Mouse (Mus musculus) adrenal gland, postnatal 36 days (tissue): ENCODE data around the gene Sdk1. TPM values are rescaled to one million over a fixed set of nuclear protein-coding genes. Genes with fewer than 3 reads are reported as not detected.
A peak's percentile ranks its signal among the peaks of the same experiment; 100 is the strongest.

Experiments
- DNase-seq, 2 experiments: peaks; one replicate each; pipeline ENCODE4 v3.0.0; 2021; ENCODE audit warnings: mixed read lengths in 1 of 2
- total RNA-seq, 2 experiments: library from RNA; stranded (reverse); gene quantifications; 2 replicates each; pipeline ENCODE4 v1.2.3; 2021

Sdk1 gene
- total RNA-seq, 2 experiments from 2014 or later, result 11.4 to 24.0 TPM

GRCm38 (mm10) chr5:141324910-141325309, 83.6 kb downstream of the Sdk1 start:
- DNase-seq, result no peak

- DNase-seq, result peak; percentile 41 to 49
Observed at GRCm38 (mm10) chr5:141344376-141344775, 103.1 kb downstream of the Sdk1 start.

DNA sequence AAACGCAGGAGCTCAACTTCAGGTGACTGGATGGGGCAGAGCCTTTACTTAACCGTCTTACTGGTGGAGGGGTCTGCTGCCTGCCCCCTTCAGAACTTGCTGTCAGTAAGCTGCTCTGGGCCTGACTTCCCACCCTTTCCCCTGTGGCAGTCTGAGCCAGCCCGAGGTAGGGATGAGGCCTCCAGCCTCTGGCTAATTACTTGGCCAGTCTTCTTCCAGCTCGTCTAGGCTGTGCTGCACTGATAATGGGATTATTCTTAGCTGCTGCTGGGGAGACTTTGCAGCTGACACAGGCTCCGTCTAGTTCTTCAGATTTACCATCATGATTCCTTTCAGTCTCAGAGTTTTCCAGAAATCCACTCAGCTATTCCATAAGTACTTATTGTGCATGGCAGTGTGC, 104.2 kb downstream of the Sdk1 start:
- DNase-seq, result no peak

DNA sequence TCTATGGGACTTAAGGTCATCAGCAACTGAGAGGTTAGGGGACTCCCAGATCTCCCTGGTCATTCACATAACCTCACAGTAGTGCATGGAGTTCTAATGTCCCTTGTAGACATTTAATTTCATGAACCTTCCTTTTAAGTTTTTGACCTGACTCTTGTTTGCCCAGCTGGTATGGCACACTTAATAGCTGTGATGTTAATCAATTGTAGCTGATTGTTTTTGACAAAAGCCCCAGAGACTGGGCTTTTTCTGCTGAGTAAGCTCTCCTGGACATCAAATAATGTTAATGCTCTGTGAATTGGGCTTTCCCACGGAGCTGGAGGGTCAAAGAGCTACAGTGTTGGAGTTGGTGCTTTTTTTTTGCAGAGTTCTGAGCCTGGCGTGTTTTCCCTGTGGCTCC, 121.4 kb downstream of the Sdk1 start:
- no peak for DNase-seq

DNA sequence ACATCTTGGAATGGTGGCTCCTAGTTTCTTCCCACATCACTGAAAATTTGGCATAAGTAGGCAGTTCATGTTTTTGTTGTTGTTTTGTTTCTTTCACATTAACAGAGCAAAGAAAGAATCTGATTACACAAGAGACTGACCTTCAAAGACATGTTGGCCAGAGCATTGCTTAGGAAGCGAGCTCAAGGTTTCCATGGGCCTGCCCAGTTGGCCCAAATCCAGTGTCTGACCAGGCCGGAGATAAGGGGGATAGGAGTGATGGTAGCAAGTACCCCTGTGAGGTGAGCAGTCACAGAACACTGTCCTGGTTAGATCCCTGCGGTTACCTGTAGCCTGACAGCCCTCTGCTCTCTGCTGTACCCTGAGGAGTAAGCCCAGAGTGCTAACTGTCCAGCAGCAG, 122.7 kb downstream of the Sdk1 start:
- DNase-seq, result peak; percentile 79 to 88

DNA sequence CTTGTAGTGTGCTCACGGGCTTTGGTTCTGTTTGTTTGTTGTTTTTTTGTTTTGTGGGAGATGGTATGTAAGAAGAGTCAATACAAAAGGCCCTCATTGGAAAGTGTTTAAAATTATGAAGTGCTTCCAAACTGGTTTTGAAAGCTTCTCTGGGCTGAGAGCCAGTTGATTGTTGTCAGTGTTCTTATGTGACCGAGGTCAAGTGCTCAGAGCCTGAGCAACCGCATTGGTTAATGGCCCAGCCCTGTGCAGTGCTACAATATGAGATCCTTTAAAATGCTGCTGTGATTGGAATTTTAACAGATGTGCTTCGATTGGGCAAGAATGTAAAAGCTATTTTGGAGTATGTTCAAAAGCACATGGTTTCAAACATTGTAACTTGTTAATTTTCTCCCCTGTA, 127.3 kb downstream of the Sdk1 start:
- peak; percentile 58 to 64 for DNase-seq

DNA sequence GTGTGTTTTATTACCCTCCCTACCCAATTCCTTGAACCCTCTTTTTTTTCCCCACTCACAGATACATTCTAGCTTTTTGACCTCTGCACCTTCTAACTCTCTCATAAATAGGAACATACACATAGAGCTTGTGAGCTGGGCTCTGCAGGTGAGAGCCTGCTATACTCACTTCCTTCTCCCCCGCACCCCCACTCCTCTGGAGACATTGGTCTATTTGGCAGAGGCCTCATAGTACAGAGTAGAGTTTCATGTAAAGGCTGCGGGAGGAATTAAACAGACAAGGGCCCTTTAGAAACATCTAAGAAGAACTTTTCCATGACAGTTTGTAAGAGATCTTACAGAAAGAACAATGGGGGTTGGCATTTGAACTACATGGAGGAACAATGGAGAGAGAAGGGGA, 133.5 kb downstream of the Sdk1 start:
- DNase-seq, result no peak

DNA sequence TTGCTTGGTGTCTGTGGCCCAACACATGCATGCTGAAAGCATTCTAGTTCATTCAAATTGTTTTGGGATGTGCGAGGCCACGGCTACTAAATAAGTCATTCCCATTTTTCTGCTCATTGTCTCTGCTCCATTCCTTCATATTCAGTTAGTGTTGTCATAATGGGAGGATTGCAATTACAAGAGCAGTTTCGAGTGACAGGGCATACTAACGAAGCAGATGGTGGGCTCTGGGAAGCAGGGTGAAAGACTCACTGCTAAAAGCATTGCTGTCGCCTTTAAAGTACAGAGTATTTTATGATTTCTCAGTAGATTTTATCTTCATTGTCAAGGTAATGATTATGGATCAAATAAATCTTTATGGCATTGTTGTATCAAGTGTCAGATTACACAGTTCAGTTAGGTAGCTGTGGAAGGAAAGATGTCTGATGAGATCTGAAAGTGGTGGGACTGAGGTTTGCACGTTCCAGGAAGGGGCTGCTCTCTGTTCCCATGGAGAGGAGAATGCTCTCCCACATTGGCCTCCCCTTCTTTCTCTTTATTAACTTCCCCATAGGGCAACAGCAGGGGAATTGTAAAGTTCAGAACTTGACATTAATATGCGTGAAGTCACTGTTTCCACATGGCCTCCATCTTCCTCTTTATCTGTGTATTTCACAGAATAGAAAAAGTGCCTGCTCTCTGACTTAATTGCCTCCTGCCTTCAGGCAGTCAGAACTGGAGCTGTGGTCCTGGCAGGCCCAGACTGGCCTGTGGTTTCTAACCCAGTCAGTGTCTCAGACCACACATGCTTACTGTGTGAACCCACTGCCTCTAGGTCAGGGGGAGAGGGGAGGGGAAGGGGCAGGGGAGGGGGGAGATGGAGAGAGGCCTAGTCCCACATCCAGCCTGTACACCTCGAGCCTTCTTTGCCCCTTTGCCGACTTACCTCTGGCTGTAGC, 138.8 kb downstream of the Sdk1 start:
- DNase-seq, result no peak

DNA sequence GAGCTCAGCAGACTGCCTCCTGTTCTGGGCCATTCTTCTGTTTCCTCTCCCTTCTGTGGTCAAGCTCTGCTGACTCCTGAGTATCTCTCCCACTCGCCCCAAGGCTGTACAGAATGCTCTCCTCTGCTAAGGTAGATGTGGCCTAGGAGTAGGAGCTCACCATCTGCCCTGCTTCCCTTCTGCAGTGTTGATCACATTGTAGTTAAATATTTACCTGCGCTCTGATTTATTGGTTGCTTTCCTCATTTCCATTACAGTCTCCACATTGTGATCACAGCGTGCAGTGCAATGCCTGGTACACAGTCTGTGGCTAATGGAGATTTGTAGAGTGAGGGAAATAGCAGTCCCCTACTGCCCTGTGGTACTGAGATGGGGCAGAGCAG, 139.5 kb downstream of the Sdk1 start:
- DNase-seq, result no peak

DNA sequence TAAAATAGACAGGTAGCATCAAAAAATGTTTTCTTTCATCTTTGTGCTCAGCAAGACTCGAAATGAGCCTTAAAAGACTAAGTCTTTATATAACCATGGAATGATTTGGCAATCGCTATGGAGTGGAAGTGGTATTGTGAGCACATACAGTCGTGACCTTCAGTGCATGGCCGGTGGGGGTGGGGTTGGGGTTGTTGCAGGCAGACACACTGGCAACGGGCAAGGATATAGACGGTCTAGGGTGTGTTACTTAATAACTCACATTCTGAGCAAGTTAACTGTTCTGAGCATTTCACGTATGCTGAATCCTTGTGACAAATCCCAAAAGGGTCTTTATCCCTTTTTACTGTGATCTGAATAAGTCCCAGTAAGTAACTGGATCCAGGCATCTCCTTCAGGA, 140.3 kb downstream of the Sdk1 start:
- peak; percentile 49 to 63 for DNase-seq

DNA sequence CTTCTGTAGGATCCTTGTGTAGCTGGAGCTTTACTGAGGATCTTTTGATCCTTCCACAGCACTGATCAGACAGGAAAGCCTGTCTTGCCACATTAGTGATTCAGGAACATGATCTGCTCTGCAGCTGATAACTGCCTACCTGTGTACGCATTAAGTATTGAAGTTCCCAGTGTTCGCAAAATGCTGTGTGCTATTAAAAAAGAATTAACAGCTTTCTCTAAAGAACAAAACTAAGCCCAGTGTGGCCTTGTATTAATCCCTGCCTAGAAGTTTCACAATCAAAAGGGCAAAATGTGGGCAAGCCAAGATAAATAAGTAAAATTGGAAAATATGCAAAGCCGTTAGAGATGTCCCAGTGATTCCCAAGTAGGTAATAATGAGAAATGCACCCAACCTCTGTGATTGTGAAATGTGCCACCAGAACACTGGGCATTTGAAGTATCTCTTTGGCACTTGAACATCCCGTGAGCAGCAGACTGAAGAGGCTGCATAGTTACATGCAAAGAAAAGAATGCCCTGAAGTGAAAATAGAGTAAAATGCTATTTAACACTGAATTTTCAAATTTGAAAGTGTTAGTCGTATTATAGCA, 141.1 kb downstream of the Sdk1 start:
- DNase-seq, result no peak

- DNase-seq, result no peak
Observed at GRCm38 (mm10) chr5:141388451-141388850, 147.2 kb downstream of the Sdk1 start.

GRCm38 (mm10) chr5:141390541-141390940, 149.3 kb downstream of the Sdk1 start:
- DNase-seq, result no peak

GRCm38 (mm10) chr5:141391153-141391552, 149.9 kb downstream of the Sdk1 start:
- DNase-seq, result no peak

DNA sequence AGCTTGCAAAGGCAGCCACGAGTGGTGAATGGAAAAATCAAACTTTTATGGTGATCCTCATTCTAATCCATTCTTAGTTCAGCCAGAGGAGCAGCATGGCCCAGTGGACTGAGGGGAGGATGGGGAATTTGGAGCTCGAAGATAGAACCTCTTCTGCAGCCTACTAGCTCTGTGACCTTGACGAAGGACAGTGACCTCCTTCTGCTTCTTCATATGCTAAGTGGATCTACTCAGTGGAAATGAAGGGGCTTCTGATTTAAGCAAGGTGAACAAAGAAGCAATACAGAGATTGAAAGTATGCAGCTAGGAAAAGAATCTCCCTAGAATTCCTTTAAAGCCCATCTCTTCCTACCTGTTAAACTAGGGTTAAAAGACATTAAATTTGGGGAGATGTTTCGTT, 152.6 kb downstream of the Sdk1 start:
- no peak for DNase-seq

GRCm38 (mm10) chr5:141394586-141394985, 153.3 kb downstream of the Sdk1 start:
- DNase-seq, result no peak

DNA sequence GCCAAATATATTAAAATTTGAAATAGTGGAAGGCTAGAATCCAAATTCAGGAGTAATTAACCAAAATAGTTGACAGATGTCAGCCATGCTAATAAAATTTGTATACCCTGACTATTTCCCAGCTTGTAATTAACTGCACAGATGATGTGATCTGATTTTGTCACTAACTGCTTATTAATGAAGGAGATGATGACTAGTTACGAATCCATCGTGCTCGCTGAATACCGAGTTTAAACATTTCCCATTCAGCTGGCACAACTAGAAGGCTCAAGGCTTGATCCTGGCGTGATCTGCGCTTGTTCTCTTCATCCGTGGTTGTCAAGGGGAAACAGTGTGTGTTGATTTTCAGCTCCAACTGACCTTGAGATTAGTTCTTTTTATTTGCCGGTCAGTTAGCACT, 162.5 kb downstream of the Sdk1 start:
- DNase-seq, result no peak

DNA sequence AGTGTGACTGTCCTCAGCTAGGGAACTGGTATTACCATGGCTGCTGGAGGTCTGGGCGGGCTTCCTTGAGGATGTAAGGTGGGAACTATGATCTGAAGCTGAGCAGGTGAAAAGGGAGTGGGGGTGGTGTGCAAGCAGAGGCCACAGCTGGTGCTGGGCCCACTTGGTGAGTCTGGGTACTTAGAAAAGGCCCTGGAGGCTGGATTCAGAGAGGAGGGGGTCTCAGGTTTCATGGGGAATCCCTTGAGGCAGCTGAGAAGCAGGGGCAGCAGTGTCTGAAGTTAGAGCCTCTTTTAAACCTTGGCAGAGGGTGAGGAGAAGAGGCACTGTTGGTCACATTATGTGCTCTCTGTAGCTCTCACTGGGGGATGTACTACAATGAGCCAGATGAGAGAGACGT, 163.4 kb downstream of the Sdk1 start:
- DNase-seq, result no peak

- DNase-seq, result no peak
Observed at GRCm38 (mm10) chr5:141406926-141407325, 165.6 kb downstream of the Sdk1 start.

DNA sequence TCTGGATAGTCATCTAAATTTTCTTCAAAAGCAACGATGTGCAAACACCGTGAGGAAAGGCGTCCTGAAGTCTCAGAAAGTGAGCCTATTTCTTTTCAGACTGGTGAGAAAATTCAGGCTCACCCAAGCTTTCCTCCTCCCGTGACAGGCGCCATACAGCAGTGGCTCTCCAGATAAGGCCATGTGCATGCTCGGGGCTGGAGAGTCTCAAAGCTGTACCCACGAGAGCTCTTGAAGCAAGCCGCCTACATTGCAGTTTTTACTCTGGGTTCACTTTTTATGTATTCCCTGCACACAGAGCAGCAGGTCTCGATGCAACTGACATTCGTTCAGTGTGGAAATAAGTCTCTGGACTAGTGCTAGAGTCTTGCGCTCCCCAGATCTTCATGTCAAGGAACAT, 171.7 kb downstream of the Sdk1 start:
- no peak for DNase-seq

DNA sequence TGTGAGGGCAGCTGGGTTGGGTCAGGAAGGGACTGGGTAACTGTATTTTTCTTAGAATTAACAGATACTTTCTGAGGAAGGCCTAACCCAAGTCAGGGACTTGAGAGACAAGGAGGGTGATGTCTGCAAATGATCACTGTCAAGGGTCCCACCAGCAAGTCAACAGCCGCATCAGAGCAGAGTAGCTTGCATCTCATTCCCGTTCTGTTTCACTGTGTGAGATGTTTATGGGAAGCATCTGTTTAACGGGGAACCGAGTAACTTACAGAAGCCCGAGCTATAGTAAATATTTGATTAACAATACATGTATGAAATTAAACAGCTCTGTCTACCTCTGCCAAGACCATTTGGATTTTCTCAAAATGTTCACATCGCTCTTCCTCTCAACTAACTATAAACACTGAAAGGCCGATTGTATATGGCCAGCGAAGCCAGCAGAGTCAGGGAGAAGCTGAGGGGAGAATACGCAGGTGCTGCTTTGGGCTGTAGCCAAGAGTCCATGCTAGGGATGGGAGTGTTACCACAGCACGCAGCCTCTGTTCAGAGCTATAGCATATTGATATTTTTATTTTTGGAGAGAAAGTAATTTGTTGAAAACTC, 174.5 kb downstream of the Sdk1 start:
- DNase-seq, result no peak

GRCm38 (mm10) chr5:141428132-141428531, 186.8 kb downstream of the Sdk1 start:
- DNase-seq, result no peak

DNA sequence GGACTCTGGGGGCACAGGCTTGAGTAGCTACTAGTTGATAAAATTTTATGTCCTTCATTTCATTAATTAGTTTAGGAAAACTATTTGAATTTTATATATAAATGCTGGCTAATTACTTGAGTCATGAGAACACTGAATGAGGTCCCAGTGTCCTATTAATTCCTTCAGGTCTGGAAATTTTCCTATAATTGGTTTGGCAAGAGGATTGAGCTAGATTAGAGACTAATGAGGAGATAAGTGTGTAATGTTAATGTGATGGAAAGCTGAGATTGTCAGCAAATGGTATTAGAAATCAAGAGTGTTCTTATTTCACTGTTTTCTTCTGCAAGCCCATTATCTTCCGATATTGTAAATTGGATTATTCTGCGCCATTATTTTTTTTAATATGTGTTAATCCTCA, 192.0 kb downstream of the Sdk1 start:
- DNase-seq, result no peak
